Mouse (Mus musculus) induced T-regulatory cell, adult 2 months (primary cell): ENCODE data around the gene Plekhh3.

Experiments used
- DNase-seq: peaks from one replicate; pipeline ENCODE4 v3.0.0-alpha.2; 2012; ENCODE audit warnings: low read depth

Plekhh3 gene

DNA sequence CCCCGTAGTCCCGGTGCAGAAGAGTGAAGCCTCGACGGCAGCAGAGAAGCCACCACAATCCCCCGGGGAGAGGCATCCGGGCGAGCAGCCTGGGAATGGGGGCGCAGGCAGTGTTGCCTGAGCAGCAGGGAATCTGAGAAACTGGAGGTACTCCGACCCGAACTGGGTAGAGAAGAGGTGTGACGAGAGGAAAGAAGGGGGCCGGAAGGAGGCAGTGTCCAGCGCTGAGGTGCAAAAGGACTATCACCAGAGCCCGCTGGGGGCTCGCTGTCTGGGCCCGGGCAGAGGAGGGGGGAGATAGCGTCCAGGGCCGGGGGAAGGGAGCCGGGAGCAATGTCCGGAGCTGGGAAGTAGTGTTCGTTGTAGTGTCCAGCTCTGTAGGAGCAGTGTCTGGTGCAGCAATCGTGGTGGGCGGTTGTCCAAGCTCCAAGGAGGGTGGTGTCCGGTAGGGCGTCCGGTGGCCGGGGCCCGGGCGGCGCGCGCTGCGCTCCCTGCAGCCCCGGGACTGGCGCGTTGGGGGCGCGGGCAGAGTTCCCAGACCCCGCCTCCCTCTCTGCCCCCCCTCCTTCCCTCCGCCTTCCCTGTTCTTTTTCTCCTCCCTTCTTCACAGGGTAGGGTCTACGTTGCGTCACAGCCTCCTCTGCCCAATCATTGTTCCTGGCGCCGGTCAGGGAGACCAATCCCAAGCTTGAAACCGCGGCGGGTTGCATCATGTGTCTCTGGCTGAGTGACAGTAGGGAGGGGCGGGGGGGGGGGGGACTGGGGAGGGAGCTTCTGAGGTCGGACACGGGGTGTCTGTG, at the start of gene Plekhh3:
TSS of gene Plekhh3 (minus strand) at position 541 of the 800 bp plus-strand sequence.
- DNase-seq: peak; percentile 90

DNA sequence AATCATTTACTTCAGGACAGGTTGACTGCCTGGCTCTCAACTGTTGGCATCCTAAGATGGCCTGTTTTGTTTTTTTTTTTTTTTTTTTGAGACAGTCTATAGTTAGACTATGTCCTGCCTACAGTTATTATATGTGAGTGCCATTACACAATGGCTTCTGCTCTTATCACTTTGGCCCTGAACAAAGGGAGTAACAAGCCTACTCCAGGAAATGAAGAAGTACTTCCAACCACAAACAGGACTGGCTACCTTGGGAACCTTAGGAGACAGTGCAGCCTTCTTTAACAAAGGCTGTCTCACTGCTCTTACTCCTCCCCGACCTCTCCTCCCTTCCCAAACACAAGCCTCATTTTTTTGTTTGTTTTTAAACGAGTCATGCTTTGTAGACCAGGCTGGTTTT, 49.7 kb upstream of the Plekhh3 start:
- DNase-seq: no peak

DNA sequence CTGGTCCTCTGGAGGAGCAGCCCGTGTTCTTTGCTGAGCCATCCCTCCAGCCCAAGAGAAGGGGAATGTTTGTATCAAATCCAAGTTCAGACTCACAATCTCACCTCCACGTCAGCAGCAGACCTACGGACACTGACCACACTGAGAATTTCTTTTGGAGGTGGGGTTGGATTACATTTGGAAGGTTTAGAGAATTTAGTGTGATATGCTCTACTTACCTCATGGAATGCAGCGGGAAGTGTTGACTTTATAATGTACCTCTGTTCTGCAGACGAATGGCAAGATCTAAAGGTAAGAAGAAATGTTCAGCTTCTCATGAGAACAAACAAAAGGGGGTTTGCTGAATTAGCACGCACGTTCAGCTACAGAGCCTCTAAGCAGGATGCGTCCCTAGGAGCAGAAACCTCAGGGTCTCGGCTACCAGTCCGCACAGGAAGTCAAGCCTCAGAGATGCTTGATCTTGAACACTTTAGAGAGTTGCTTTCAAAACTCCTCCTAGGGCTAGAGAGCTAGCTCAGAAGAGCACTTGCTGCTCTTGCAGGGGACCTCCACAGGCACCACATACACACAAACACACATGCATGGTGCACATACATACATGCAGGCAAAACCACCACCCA, 47.4 kb upstream of the Plekhh3 start:
- DNase-seq: peak; percentile 34

DNA sequence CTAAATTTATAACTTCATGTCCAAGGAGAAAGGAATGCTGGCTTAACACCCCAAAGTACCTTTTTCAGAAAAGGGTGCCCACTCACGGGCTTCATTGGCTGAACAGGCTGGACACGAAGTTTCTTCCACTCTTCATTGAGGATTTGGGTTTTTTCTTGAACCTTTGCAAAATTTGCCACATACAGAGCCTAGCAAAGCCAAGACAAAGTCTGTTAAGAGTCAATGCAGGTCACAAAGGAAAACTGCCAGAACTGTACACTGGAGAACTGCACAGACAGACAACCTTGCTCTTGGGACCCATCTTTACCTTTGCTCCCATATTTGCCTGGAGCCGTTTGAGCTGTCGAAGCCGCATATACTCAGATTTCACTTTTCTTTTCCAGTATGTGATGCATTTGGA, 45.8 kb upstream of the Plekhh3 start:
- DNase-seq: no peak

DNA sequence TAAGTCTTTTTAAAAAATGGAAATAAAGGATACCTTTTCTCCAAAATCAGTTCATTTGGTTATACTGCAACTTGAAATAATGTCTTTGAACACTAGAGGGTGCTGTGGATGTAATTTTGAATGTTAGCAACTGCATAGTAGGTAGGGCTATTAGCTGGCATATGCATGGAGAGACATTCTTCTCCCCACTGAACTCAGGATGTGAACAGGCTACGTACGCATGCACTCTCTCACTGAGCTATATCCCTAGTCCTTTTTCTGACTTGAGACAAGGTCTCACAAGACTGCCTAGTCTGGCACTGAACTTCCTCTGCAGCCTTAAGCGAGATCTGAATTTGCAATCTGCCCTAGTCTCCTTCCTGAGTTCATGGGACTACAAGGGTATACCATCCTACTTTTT, 40.8 kb upstream of the Plekhh3 start:
- DNase-seq: peak; percentile 91

DNA sequence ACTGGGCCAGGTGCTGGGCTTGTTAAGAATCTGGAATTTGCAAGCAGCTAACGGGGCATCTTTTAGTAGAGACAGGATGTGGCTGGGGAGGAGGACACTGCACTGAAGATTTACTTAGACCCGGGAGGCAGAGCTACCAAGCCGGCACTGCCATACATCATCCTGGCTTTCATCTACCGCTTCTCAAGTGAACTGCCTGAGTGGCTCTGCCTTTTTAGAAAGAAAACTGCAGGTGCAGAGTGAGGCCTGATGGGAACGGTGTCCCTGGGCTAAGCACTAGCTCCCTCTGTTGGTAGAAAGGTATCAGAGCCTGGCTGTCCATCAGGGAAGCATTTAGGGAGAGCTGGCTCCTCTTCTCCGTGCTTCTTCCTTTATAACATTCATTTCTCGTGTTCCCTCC, 29.8 kb upstream of the Plekhh3 start:
- peak; percentile 78 for DNase-seq

DNA sequence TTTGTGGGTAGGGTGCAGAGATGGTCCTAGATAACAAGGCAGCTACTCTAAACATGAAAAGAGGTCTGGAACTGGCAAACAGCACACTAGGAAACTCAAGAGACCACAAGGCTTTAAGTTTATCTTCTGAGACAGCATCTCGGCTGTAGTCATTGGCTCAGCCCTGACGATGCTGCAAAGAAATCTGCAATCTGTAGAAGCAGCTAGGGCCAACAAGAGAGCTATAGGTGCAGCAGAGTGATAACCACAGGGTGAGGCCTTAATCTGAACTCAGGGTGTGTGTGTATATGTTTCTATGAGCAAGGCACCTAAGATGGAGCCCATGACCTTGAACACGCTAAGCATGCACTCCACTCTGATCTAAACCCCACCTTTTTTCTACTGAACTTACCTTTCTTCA, 28.4 kb upstream of the Plekhh3 start:
- peak; percentile 47 for DNase-seq

DNA sequence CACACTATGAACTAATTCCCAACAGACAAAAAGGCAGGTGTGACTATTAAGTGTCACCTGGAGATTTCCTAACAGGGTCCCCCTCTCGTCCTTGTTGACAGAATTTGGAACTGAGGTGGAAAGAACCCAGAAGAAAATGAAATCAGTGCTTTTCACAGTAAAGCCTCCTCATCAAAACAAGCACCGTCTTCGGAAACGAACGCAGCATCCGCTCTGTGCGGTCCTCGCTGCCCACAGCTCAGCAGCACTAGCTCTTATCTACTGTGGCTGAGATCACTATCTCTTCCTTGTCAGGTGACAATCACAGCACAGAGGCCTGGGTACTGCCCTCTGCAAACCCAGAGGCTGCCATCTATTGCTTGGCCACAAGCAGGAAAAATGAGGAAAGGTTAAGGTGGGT, 25.0 kb upstream of the Plekhh3 start:
- DNase-seq: peak; percentile 84

DNA sequence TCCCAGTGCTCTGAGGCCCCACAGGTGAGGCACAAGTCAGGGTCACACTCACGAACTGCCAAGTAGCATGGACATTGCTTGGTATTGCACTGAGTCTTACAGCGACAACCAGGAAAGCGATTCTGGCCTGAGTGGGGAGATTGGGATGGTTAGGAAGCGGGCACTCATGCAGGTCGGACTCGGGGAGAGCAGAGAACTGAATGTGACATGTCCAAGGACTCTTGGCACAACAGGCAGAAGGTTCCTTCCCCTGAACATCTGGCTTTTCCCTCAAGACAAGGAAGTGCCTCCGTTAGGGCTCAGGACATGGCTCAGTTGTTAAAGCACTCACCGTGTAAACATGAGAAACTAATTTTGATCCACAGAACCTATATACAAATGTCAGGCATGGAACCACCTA, 24.4 kb upstream of the Plekhh3 start:
- DNase-seq: no peak

DNA sequence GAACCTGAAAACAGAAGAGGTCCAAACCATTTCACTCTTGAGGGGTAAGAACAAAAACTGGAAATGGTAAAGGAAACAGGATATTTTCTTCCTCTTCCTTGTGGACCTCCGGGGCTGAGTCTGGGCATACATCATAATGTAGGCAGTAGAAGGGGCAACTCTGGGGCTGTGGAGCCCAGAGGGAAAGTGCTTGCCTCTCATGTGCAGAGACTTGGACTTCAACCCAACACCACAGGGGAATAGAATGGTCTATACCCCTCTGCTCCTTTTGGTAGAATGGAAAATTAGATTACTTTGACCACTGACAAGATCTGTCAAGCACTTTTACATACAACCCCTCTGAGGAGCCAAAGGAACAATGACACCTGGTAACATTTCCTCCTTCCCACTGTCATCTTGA, 23.9 kb upstream of the Plekhh3 start:
- DNase-seq: no peak

DNA sequence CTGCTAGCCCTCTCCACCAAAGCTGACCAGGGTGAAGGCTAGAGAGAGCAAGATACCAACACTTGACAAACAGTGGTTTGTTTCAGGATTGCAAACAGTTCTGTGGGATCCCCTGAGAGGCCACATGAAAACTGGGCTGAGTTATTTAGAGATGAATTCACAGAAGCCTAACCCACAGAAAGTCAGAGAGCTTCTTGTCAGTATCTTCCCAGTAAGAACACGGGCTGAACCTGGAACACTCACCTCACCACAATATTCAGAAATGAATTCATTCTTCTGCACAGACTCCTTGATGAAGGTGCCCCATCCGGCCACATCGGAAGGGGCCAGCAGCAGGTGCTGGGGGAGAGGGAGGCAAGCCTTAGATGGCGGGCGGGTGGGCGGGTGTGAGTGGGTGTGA, 23.5 kb upstream of the Plekhh3 start:
- peak; percentile 67 for DNase-seq

DNA sequence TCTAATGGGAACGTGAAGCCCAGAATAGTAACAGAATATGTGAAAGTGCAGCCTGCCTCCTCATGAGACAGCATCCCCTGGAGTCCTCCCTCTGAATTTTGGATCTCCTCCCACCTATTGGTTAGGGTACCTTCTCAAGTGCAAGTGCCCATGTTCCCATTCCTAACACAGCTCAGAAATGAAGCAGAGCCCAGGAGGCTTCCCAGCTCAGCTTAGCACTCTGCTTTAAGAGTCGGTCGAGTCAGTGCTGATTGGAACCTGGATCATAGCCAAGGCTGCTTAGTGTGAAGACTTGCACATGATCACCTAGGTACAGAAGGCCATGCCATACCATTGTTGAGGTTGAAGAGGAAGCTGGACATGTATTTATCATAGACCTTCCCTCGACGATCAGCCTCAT, 23.0 kb upstream of the Plekhh3 start:
- DNase-seq: no peak

DNA sequence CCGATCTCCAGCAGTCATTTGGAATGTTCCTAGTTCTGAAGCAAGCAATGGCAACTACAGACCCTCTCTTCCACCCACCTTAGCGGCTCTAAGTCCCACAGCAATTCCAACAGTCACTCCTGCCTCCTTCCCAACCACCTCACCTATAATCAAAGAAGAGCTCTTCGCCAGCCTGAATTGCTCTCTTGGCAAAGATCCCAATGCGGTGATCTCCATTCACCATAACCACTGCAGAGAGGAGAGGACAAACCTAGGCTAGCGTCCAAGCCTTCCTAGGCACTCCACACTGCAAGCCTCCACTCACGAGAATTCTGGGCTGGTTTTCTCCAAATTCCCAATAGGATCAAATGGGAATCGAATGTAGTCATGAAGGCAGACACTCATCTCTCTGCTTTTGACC, 21.9 kb upstream of the Plekhh3 start:
- DNase-seq: no peak

DNA sequence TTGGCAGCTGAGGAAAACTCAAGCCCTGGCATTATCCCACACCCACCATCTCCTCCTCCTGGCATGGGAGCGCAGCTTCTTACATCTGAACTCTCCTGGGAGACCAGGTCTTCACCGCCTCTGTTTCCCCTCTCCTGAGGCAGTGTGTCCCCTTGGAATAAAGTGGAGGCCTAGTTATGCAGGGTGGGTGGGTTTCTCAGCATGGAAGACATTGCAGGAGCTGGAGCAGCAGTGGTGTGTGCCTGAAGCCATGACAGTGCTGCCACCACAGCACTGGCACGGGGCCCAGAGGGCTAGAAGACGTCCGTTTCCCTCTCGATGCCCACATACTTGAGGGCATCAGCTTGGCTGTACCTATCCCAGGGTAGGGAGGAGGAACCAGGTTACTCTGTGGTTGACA, 21.5 kb upstream of the Plekhh3 start:
- no peak for DNase-seq

DNA sequence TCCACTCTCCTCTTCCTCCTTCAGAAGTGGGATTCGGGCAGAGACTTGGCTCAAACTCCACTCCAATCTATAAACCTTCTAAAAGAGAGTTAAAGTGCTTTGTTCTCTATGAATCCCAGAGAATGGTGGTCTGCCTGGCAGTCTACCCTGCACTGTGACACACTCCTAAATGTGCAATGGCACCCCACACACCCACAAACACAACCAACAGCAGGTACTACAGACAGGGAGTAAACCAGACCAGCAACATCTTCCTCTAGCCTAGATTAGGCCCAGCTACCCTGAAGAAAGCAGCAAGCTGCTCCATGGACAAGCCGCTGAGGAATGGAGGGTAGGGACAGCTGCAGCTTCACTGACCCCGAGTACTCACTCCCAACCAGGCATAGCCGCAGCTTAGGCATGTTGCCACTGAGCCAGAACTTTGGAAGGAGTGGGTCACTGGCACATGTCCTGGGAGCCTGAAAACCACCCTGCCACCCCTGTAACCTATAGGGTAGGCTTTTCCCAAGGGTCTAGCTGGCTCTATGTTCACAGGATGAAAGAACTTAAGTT, 20.8 kb upstream of the Plekhh3 start:
- DNase-seq: no peak

DNA sequence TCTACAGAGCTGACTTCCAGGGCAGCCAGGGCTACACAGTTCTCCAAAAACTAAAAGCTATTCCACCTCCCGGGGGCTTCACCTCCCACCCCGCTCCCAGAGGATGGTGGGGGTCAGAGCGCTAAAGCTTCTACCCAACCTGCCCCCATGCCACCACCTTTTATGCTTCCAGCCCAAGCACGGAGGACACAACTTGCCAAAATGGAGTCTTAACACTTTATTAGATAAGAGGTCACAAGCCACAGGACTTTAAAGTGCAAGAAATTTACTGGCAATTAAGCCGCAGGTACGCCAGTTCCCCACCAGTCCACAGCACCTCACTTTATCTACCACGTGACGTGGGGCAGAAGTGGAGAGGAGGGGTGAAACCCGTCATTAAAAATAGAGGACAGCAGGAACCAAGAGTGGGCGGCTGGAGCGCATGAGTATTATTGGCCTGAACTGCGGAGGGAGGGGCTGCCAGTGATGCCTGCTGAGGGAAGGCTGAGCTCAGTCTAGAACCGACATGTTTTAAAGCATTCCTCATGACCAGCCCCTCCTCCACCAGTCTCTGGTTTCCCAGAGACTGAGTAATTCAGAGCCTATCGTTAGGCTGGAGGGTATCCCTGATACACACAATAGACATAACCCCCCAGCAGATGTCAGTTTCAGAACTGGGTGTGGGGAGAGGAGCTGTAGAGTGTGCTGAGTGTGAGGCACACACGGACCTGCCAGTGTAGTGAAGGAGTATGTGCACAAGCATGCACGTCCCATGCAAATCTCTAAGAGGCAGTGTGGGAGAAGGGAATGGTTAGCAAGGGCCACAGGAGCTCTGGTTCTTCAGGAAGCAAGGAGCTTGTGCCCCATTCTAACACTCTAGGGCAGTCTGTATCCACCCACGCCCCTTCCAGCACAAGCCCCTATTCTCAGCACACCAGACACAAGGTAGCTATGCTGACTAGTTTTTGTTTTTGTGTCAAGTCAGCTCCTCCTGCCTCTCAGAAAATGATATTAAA, 20.1 kb upstream of the Plekhh3 start:
- DNase-seq: no peak

DNA sequence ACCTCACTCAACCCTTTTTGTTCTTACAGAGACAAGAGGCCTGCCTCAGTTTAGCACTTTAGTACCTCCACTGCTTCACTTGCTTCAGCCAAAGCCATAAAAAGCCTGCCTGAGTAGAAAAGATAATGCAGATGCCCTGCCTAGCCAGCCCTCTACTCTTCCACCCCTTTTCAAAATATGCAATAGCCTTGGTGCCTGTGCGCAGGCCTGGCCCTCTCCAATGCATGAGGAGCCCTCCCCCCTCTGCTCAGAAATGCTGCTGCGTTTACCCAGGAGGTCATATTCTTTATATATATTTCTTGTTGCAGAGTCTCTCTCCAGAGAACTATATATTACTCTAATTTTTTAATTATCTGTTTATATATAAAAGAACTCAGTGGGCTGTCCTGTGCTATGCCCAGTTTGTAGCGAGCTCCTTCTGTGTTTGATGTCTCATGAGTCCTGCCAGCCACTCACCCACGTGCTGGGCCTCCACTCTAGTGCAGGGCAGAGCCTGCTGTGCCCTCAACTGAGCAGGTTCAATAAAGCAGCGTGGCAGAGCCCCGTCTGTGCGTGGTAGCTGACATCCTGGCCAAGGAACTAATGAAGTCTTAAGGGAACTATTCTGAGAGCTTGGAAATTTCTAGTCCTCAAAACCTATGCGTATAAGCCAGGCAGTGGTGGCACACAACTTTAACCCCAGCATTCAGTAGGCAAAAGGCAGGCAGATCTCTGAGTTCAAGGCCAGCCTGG, 19.2 kb upstream of the Plekhh3 start:
- no peak for DNase-seq

DNA sequence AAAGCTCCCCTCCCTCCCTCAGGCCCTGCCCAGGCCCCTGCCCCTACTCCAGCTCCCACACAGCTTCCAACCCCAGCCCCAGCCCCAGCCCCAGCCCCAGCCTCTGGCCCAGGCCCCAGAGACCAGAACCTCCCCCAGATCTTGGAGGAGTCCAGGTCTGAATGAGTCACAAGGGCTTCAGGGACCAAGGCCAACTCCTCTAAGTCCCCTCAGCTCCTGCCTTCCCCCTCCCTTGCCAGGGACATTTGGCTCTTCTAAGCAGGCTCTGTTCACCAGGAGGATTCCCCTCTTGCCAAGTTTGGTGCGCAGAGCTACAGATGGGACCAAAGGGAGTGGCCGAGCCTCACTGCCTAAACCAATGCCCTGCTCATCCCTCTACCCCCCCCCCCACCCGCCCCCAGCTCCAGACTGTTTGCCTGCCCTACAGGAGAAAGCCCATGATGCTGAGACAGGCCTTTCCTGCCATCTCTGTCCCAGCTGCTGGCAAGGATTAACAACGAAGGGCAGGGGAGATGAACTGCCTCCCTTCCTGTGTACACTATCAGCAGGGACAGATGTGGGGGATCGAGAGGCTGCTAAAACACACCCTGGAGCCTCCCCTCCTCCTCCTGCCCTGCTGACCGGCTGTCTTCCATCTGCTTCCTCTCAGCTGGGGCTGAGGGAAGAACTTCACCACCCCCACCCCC, 18.5 kb upstream of the Plekhh3 start:
- no peak for DNase-seq

DNA sequence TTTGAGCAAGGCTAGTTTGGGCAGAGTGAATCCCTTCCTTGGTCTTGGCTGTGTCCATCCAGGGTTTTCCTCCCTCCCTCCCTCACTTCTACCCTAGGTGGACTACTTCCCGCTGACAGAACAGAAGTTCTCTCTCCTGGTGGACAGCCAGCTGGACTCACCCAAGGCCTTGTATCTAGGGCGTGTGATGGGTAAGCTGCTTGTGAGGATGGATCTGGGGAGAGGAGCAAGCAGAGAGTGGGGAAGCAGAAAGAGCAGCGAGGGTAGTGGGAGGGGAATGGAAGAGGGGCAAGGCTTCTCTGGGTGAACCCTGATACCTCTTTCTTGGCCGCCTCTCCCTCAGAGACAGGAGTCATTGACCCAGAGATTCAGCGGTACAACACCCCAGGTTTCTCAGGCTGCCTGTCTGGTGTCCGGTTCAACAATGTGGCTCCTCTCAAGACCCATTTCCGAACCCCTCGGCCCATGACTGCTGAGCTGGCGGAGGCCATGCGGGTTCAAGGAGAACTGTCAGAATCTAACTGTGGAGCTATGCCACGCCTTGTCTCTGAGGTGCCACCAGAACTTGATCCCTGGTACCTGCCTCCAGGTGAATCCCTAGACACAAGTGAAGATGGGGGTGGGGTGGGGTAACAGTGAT, 17.1 kb upstream of the Plekhh3 start:
- DNase-seq: no peak

DNA sequence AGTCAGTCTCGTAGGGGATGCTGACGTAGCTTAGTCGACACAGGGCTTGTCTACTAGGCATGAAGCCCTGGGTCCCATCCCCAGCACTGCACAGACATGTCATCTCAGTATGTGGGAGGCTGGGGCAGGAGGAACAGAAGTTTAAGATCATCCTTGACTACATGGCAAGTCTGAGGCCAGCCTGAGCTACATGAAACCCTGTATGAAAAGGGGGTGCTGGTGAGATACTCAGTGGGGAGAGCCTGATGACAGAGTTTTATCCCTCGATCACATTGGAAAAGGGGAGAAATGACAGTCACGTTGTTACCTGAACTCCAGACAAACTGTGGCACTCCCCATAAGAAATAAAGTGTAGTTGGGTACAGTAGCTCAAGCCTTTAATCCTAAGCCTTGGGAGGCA, 16.4 kb upstream of the Plekhh3 start:
- no peak for DNase-seq
